Mouse (Mus musculus): ENCODE data around the gene Bod1l. TPM values are rescaled to one million over a fixed set of nuclear protein-coding genes. Genes with fewer than 3 reads are reported as not detected.

The Bod1l gene
- polyA plus RNA-seq, 1 experiment from 2014 or later: 20.7 TPM

DNA sequence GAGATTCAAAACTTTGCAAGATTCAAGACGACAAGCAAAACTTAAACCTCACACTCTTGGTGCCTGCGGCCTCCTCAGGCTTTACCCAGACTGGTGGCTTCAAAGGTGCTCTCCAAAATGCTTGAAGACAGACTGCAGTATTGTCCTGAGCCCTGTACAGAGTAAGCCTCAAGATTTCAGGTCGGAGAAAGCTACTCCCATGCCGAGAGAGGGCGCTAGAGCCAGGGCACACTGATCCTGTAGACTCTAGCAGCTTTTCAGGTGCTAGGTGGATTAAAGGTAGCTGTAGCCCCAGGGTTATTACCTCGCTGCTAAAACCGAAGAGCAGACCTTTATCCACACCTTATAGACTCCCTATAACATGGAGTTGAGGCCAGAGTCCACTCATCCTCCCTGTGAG, 99.9 kb downstream of the Bod1l start:
- Histone ChIP-seq H3K27ac (replicated peaks; ENCODE audit: low read depth, low read length) (no peak overlapping the region), H3K9me3 (ENCODE audit: control insufficient read depth, low read length) (no peaks in the 10 kb centered on the region), H3K4me1 (ENCODE audit: control insufficient read depth, insufficient read depth, low read length) (no peaks in the 10 kb centered on the region), H3K4me3 (ENCODE audit: low read depth, low read length) (no peak overlapping the region), H3K36me3 (ENCODE audit: control insufficient read depth, insufficient read depth, low read length) (no peaks in the 10 kb centered on the region), H3K4me2 (ENCODE audit: low read depth, low read length) (no peak overlapping the region), H3K27me3 (replicated peaks; ENCODE audit: control insufficient read depth, insufficient read depth, low read length) (peaks cover 65% of the 10 kb centered on the region), H3K9ac (ENCODE audit: low read depth, low read length) (no peak overlapping the region)
- DNase-seq (ENCODE audit: low spot score) (no peak), ATAC-seq (ENCODE audit: low read depth) (no peak)
- 7% methylated on average over 6 of the region's 7 CpGs for WGBS

DNA sequence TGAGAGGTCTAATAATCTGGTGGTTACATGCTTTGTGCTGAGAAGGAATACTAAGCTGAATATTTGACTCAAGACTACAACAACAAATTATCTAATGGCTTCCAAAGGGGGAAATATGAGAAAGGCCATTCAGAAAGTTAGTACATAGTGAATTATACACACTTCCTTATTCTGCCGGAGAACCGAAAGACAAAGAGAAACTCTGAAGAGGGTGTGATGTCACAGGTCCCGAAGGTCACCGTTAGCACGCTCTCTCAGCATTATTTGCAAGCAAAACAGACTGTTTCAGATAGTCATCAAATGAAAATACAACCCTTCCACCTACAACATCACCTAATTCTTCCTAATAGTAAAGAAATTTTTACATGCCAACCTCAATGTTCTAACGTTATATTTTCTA, 105.3 kb downstream of the Bod1l start:
- no peak overlapping the region for H3K4me2 ChIP-seq (ENCODE audit: low read depth, low read length)
- no peak overlapping the region for H3K4me3 ChIP-seq (ENCODE audit: low read depth, low read length)
- H3K27me3 ChIP-seq (replicated peaks; ENCODE audit: control insufficient read depth, insufficient read depth, low read length): peaks cover 10% of the 10 kb centered on the region
- H3K27ac ChIP-seq (replicated peaks; ENCODE audit: low read depth, low read length): no peak overlapping the region
- ATAC-seq (ENCODE audit: low read depth) (no peak), DNase-seq (ENCODE audit: low spot score) (no peak)
- H3K4me1 ChIP-seq (ENCODE audit: control insufficient read depth, insufficient read depth, low read length): no peaks in the 10 kb centered on the region
- WGBS: 52% methylated on average over 6 of the region's 6 CpGs
- no peaks in the 10 kb centered on the region for H3K9me3 ChIP-seq (ENCODE audit: control insufficient read depth, low read length)
- H3K36me3 ChIP-seq (ENCODE audit: control insufficient read depth, insufficient read depth, low read length): no peaks in the 10 kb centered on the region
- H3K9ac ChIP-seq (ENCODE audit: low read depth, low read length): no peak overlapping the region

Small RNA genes within 50 kb of the gene (microRNA-seq; reads per million reads assigned to microRNA genes)
- not detected for gene Mir6414 (ENCODE audit: borderline number of aligned reads)

Other genes starting within 250 kb of the Bod1l start
- gene Rab28, start 136.2 kb downstream of the Bod1l start, polyA plus RNA-seq (2014; fragmentation: Nextera tagmentation; extraction: Ambion mirVana): 72.4 and 77.4 TPM in 2 replicates
- gene Nkx3-2, start 79.8 kb downstream of the Bod1l start, polyA plus RNA-seq (2014; fragmentation: Nextera tagmentation; extraction: Ambion mirVana): 1.2 and 1.6 TPM in 2 replicates
- gene Gm16223, start 223.6 kb upstream of the Bod1l start, polyA plus RNA-seq (2014; fragmentation: Nextera tagmentation; extraction: Ambion mirVana): not detected in 2 replicates

Measured in embryonic facial prominence, embryonic 14.5 days (tissue).